Mouse (Mus musculus) ES-Bruce4 (cell line): ENCODE measurements around the gene 2810006K23Rik. TPM values are rescaled to one million over a fixed set of nuclear protein-coding genes. Genes with fewer than 3 reads are reported as not detected.

Experiments used
- H3K27ac ChIP-seq: 2 replicates; pipeline ENCODE4 v1.5.1; 2012; ENCODE audit warnings: low read length, inconsistent platforms; ENCODE audit not compliant: insufficient read depth
- H3K27me3 ChIP-seq: 2 replicates; pipeline ENCODE4 v1.6.1; 2012; ENCODE audit warnings: mild to moderate bottlenecking, low read length, inconsistent platforms; ENCODE audit not compliant: control insufficient read depth, poor library complexity, insufficient read depth, severe bottlenecking
- H3K36me3 ChIP-seq: 2 replicates; pipeline ENCODE4 v1.6.1; 2012; ENCODE audit warnings: inconsistent platforms, mild to moderate bottlenecking, low read length, moderate library complexity; ENCODE audit not compliant: control insufficient read depth, poor library complexity, insufficient read depth, severe bottlenecking
- H3K4me1 ChIP-seq: one replicate; pipeline ENCODE4 v1.8.1; 2011; ENCODE audit warnings: low read length; ENCODE audit not compliant: control insufficient read depth, insufficient read depth
- H3K4me3 ChIP-seq: 2 replicates; pipeline ENCODE4 v1.5.1; 2011; ENCODE audit warnings: low read depth, mild to moderate bottlenecking, low read length
- H3K9ac ChIP-seq: 2 replicates; pipeline ENCODE4 v1.6.1; 2012; ENCODE audit warnings: low read depth, mild to moderate bottlenecking, inconsistent platforms; ENCODE audit not compliant: poor library complexity, severe bottlenecking
- H3K9me3 ChIP-seq: replicated peaks from 2 replicates; pipeline ENCODE4 v1.6.1; 2012; ENCODE audit warnings: mild to moderate bottlenecking, low read length, inconsistent platforms; ENCODE audit not compliant: control insufficient read depth, poor library complexity, insufficient read depth, severe bottlenecking
- CTCF ChIP-seq: IDR thresholded peaks from one replicate; pipeline ENCODE4 v1.8.1; 2011; ENCODE audit warnings: low read depth, low read length
- EP300 ChIP-seq: IDR thresholded peaks from 2 replicates; pipeline ENCODE4 v1.6.1; 2011; ENCODE audit warnings: low read depth, low read length; ENCODE audit not compliant: insufficient read depth
- POLR2A ChIP-seq: IDR thresholded peaks from one replicate; pipeline ENCODE4 v1.8.1; 2011; ENCODE audit warnings: low read length; ENCODE audit not compliant: insufficient read depth
- polyA plus RNA-seq: library from polyadenylated mRNA; stranded (reverse); fragments of >200 nt; gene quantifications from 2 replicates; pipeline ENCODE4 v1.2.4, GENCODE M21; 2011; ENCODE audit warnings: low read depth; ENCODE audit not compliant: missing spikeins, insufficient read depth, insufficient read length

2810006K23Rik gene
- 15.4 and 16.2 TPM in 2 replicates for polyA plus RNA-seq

GRCm38 (mm10) chr5:124327510-124328364 lies at the start of gene 2810006K23Rik, which contains the start of gene Mphosph9:
2810006K23Rik (plus strand) TSS chr5:124328089.
Mphosph9 (minus strand) TSS chr5:124327972.
- Histone ChIP-seq H3K4me3 (peak within 1 kb of the TSS; percentile 88), H3K36me3 (no peaks in the 10 kb centered on the region; the same call in 1 of the 2 replicates), H3K27me3 (no peaks in the 10 kb centered on the region), H3K9me3 (no peaks in the 10 kb centered on the region), H3K27ac (peak within 1 kb of the TSS; percentile 63), H3K4me1 (no peaks in the 10 kb centered on the region), H3K9ac (peak within 1 kb of the TSS; percentile 64)
- TF ChIP-seq POLR2A = peak; percentile 100
- no peak for TF ChIP-seq EP300

DNA sequence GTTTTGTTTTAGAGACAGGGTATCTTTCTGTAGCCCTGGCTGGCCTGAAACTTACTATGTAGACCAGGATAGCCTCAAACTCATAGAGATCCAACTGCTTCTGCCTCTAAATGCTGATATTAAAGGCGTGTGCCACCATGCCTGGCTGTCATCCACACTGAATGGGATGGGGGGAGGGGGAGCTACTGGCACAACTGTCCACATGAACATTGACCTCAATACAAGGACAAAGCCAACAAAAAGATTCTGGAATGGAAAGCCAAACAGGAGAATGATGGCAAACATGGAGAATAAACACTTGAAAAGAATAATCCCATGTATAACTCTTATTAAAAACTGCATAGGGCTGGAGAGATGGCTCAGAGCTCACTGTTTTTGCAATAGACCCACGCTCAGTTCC lies 45.0 kb upstream of the 2810006K23Rik start:
- no peak overlapping the region for H3K27ac ChIP-seq
- H3K9ac ChIP-seq = no peak overlapping the region
- TF ChIP-seq EP300 = no peak
- no peak for TF ChIP-seq CTCF
- TF ChIP-seq POLR2A = no peak
- H3K27me3 ChIP-seq = no peaks in the 10 kb centered on the region
- no peaks in the 10 kb centered on the region for H3K4me1 ChIP-seq
- H3K36me3 ChIP-seq = no peaks in the 10 kb centered on the region
- no peak overlapping the region for H3K4me3 ChIP-seq
- no peaks in the 10 kb centered on the region for H3K9me3 ChIP-seq

GRCm38 (mm10) chr5:124284330-124284729 lies 43.6 kb upstream of the 2810006K23Rik start:
- H3K36me3 ChIP-seq = no peaks in the 10 kb centered on the region

GRCm38 (mm10) chr5:124287616-124288247 lies 40.2 kb upstream of the 2810006K23Rik start:
- Histone ChIP-seq H3K9me3 (no peaks in the 10 kb centered on the region), H3K27me3 (no peaks in the 10 kb centered on the region), H3K27ac (no peak overlapping the region), H3K4me1 (no peaks in the 10 kb centered on the region), H3K9ac (no peak overlapping the region), H3K4me3 (no peak overlapping the region), H3K36me3 (no peaks in the 10 kb centered on the region)
- TF ChIP-seq CTCF (no peak), EP300 (no peak), POLR2A (no peak)

More at GRCm38 (mm10) chr5:124284330-124284729, 43.6 kb upstream of the 2810006K23Rik start:
- H3K27ac ChIP-seq = no peak overlapping the region
- H3K9ac ChIP-seq = no peak overlapping the region
- TF ChIP-seq CTCF (peak; percentile 12), POLR2A (no peak)
- H3K4me3 ChIP-seq = no peak overlapping the region
- no peaks in the 10 kb centered on the region for H3K27me3 ChIP-seq
- H3K4me1 ChIP-seq = no peaks in the 10 kb centered on the region
- no peaks in the 10 kb centered on the region for H3K9me3 ChIP-seq

- Histone ChIP-seq H3K36me3 (no peaks in the 10 kb centered on the region), H3K27ac (no peak overlapping the region), H3K4me1 (no peaks in the 10 kb centered on the region), H3K9me3 (no peaks in the 10 kb centered on the region), H3K4me3 (no peak overlapping the region), H3K9ac (no peak overlapping the region), H3K27me3 (no peaks in the 10 kb centered on the region)
- TF ChIP-seq POLR2A = no peak
- TF ChIP-seq CTCF = no peak
Measured at GRCm38 (mm10) chr5:124290216-124290615, 37.7 kb upstream of the 2810006K23Rik start.

GRCm38 (mm10) chr5:124293967-124294366 lies 33.9 kb upstream of the 2810006K23Rik start:
- Histone ChIP-seq H3K36me3 (peaks cover 3% of the 10 kb centered on the region; the same call in 1 of the 2 replicates), H3K4me3 (no peak overlapping the region), H3K4me1 (no peaks in the 10 kb centered on the region), H3K9me3 (no peaks in the 10 kb centered on the region), H3K9ac (no peak overlapping the region), H3K27me3 (no peaks in the 10 kb centered on the region), H3K27ac (no peak overlapping the region)
- TF ChIP-seq EP300 = no peak
- TF ChIP-seq CTCF = no peak
- TF ChIP-seq POLR2A = no peak
